Mouse (Mus musculus): Measurements from ENCODE around the gene Dusp7. TPM values are rescaled to one million over a fixed set of nuclear protein-coding genes. Genes with fewer than 3 reads are reported as not detected.

The Dusp7 gene
- total and polyA plus RNA-seq, 3 experiments: 5.5 to 12.2 TPM; not detected in 1

GRCm38 (mm10) chr9:106413606-106414005 is 45.2 kb downstream of the Dusp7 start:
- H3K27me3 ChIP-seq (ENCODE audit: control insufficient read depth in 1 of 2, insufficient read depth in 2 of 2, low read length in 2 of 2): no peaks in the 10 kb centered on the region
- H3K9me3 ChIP-seq (replicated peaks; ENCODE audit: insufficient read depth, low read length): no peaks in the 10 kb centered on the region
- peaks cover 0 to 2% of the 10 kb centered on the region in 2 experiments; a peak in 2 of 4 replicates for H3K36me3 ChIP-seq (ENCODE audit: control insufficient read depth in 1 of 2, insufficient read depth in 2 of 2, low read length in 2 of 2)
- peaks cover 0 to 8% of the 10 kb centered on the region in 2 experiments; a peak in 1 of 4 replicates for H3K4me1 ChIP-seq (ENCODE audit: control insufficient read depth in 1 of 2, insufficient read depth in 2 of 2, low read length in 2 of 2)
- H3K27ac ChIP-seq (ENCODE audit: control insufficient read depth, low read depth, low read length): no peak overlapping the region
- no peaks in the 10 kb centered on the region for H3K79me2 ChIP-seq (ENCODE audit: control insufficient read depth, insufficient read depth, low read length, poor library complexity)
- H3K4me3 ChIP-seq (ENCODE audit: control insufficient read depth in 1 of 2, insufficient read depth in 1 of 2, low read depth in 2 of 2, low read length in 2 of 2): no peak overlapping the region
- TF ChIP-seq ZNF384 (IDR thresholded peaks at IDR 0.05; ENCODE audit: low read depth, low read length) (no peak), JUND (IDR thresholded peaks at IDR 0.05; ENCODE audit: low read depth, low read length) (no peak)
- no peak for DNase-seq (ENCODE audit: low read depth, low spot score)
- H3K9ac ChIP-seq (ENCODE audit: control insufficient read depth, low read depth, low read length, poor library complexity, severe bottlenecking): no peak overlapping the region

DNA sequence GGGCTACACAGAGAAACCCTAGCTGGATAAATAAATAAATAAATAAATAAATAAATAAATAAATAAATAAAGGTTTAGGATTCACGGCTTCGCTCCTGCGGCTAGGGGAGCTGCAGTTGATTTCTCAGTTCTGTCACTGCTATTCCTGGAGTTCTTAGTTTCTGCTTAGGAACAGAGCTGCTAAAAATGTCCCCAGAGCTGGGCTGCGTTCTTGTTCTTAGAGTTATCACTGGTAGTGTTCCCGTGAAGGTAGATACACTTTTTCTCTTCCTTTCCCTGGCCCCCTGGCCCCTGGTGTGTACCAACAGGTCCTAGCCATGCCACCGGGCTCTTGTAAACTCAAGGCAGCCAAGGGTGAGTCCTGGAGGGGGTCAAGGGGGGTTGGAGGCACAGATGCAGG is 48.4 kb downstream of the Dusp7 start:
- Histone ChIP-seq H3K27ac (ENCODE audit: control insufficient read depth, low read depth, low read length) (no peak overlapping the region), H3K79me2 (ENCODE audit: control insufficient read depth, insufficient read depth, low read length, poor library complexity) (no peaks in the 10 kb centered on the region), H3K4me3 (ENCODE audit: control insufficient read depth in 1 of 2, insufficient read depth in 1 of 2, low read depth in 2 of 2, low read length in 2 of 2) (no peak overlapping the region), H3K36me3 (ENCODE audit: control insufficient read depth in 1 of 2, insufficient read depth in 2 of 2, low read length in 2 of 2) (peaks cover 0 to 2% of the 10 kb centered on the region in 2 experiments; a peak in 2 of 4 replicates), H3K9ac (ENCODE audit: control insufficient read depth, low read depth, low read length, poor library complexity, severe bottlenecking) (no peak overlapping the region), H3K4me1 (ENCODE audit: control insufficient read depth in 1 of 2, insufficient read depth in 2 of 2, low read length in 2 of 2) (peaks cover 0 to 23% of the 10 kb centered on the region in 2 experiments; a peak in 2 of 4 replicates), H3K27me3 (ENCODE audit: control insufficient read depth in 1 of 2, insufficient read depth in 2 of 2, low read length in 2 of 2) (no peaks in the 10 kb centered on the region), H3K9me3 (replicated peaks; ENCODE audit: insufficient read depth, low read length) (no peaks in the 10 kb centered on the region)
- no peak for DNase-seq (ENCODE audit: low read depth, low spot score)
- TF ChIP-seq GABPA (IDR thresholded peaks at IDR 0.05; ENCODE audit: low read depth, low read length) (no peak), ETS1 (IDR thresholded peaks at IDR 0.05; ENCODE audit: low read depth, low read length) (no peak), MXI1 (IDR thresholded peaks at IDR 0.05; ENCODE audit: low read depth, low read length) (no peak), UBTF (IDR thresholded peaks at IDR 0.05; ENCODE audit: borderline replicate concordance, insufficient read depth, low read depth, low read length) (no peak), POLR2A (IDR thresholded peaks at IDR 0.05; ENCODE audit: control insufficient read depth in 1 of 2, insufficient read depth in 1 of 2, low read depth in 1 of 2, low read length in 2 of 2, poor library complexity in 1 of 2) (no peak), MYB (IDR thresholded peaks at IDR 0.05; ENCODE audit: low read depth, low read length) (no peak), BHLHE40 (IDR thresholded peaks at IDR 0.05; ENCODE audit: borderline replicate concordance, low read depth, low read length) (no peak), MAZ (IDR thresholded peaks at IDR 0.05; ENCODE audit: low read depth, low read length) (no peak), TAL1 (IDR thresholded peaks at IDR 0.05; ENCODE audit: low read length) (no peak), CTCF (IDR thresholded peaks at IDR 0.05 in 2 of 3, conservative IDR thresholded peaks at IDR 0.05 in 1 of 3; ENCODE audit: control insufficient read depth in 1 of 3, insufficient read depth in 1 of 3, low read depth in 2 of 3, low read length in 3 of 3, poor library complexity in 1 of 3, severe bottlenecking in 1 of 3) (no peak), RCOR1 (IDR thresholded peaks at IDR 0.05; ENCODE audit: low read depth, low read length) (no peak), ZC3H11A (IDR thresholded peaks at IDR 0.05; ENCODE audit: low read depth, low read length) (no peak), POLR2AphosphoS5 (IDR thresholded peaks at IDR 0.05; ENCODE audit: borderline replicate concordance, low read depth, low read length) (no peak), KAT2A (conservative IDR thresholded peaks at IDR 0.05; ENCODE audit: low read depth, low read length) (no peak), TBP (IDR thresholded peaks at IDR 0.05; ENCODE audit: low read depth, low read length) (no peak), POLR2AphosphoS2 (IDR thresholded peaks at IDR 0.05; ENCODE audit: low read length) (no peak), GATA1 (IDR thresholded peaks at IDR 0.05; ENCODE audit: low read depth, low read length) (no peak), SMC3 (IDR thresholded peaks at IDR 0.05; ENCODE audit: low read depth, low read length) (no peak), TCF12 (IDR thresholded peaks at IDR 0.05; ENCODE audit: low read depth, low read length) (no peak), EP300 (IDR thresholded peaks at IDR 0.05; ENCODE audit: low read depth in 1 of 2, low read length in 2 of 2) (no peak)
